Mouse (Mus musculus): ENCODE results near the gene Wsb2. TPM values are rescaled to one million over a fixed set of nuclear protein-coding genes. Genes with fewer than 3 reads are reported as not detected.
"Not testable (repeated sequence)": the region's sequence is repeated elsewhere in the genome, so short reads cannot be mapped to it uniquely, and the experiment has no call there.

Wsb2 gene
- total RNA-seq, 2 experiments from 2014 or later = 126 to 138 TPM

DNA sequence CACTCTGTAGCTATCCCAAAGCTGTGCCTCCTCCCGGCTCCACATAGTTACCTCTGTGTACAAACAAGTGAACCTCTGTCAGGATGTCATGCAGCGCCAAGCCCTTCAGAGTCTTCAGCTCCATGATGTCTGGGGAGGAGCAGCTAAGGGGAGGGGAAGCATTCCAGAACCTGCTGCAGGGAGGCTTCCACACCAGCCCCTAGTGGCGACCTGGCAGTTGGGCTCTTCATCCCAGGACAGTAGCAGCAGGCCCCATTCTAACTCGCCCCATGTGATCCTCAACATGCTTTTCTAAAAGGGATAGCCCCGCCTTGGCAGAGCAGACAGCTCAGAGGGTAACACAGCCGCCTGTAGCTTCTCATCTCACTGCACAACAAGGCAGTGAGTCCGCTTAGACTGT, 24.7 kb downstream of the Wsb2 start:
- no peak for DNase-seq (ENCODE audit: low spot score in 2 of 2)

- DNase-seq (ENCODE audit: low spot score in 2 of 2) = no peak
Observed at GRCm38 (mm10) chr5:117383198-117383597, 26.1 kb downstream of the Wsb2 start.

DNA sequence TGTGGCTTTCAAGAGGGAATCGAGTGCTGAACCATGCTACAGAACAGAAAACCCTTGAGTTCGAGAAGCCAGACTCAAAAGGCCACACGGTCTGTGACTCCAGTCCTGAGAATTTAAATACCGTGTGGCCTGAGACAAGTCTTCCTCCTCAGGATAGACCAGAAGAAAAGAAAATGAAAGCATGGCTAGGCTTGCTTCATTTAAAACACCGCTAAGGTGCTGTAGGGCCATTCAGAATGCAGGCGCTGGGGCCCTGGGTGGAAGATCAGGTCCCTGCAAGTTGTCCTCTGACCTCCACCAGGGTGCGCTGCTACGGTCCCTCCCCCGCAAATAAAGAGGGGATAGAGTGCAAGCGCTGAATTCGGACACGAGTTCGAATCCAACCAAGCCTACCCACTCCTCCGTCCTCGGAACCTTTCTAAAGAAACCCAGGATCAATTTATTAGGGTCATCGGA, 31.2 kb downstream of the Wsb2 start:
- DNase-seq (ENCODE audit: low spot score in 2 of 2) = peak; percentile 18 to 48

GRCm38 (mm10) chr5:117388877-117389276, 31.8 kb downstream of the Wsb2 start, which contains the start of gene Rfc5:
Rfc5 (minus strand) TSS chr5:117389047.
- peak; percentile 94 to 95 for DNase-seq (ENCODE audit: low spot score in 2 of 2)

GRCm38 (mm10) chr5:117390895-117391294, 33.8 kb downstream of the Wsb2 start:
- no peak for DNase-seq (ENCODE audit: low spot score in 2 of 2)

GRCm38 (mm10) chr5:117395834-117396233, 38.7 kb downstream of the Wsb2 start:
- DNase-seq (ENCODE audit: low spot score in 2 of 2) = no peak

GRCm38 (mm10) chr5:117396596-117397014, 39.5 kb downstream of the Wsb2 start:
- no peak for DNase-seq (ENCODE audit: low spot score in 2 of 2)

GRCm38 (mm10) chr5:117397371-117397770, 40.3 kb downstream of the Wsb2 start:
- DNase-seq (ENCODE audit: low spot score in 2 of 2) = no peak

DNA sequence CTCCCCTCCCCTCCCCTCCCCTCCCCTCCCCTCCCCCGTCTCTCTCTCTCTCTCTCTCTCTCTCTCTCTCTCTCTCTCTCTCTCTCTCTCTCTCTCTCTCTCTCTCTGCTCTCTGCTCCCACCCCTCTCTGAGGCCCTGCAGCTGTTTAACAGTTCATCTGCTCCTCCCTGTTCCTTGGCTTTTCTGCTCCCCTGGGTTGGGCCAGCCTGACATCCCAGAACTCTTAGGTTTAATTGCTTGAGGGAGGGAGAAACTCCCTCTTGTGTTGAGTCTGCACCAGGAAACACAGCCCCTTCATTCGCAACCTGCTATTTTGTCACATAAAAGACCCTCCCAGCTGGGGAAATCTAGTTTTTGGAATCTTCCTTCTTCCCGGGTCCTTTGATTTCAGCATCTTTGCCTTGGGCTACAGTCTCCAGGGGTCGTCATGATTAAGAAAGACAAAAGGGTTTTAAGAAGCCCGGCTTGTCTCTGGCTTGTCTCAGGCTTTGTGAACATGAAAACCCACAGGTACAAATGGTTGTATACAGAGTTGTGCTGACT, 41.0 kb downstream of the Wsb2 start:
- DNase-seq (ENCODE audit: low spot score in 2 of 2) = no peak

GRCm38 (mm10) chr5:117399281-117399680, 42.2 kb downstream of the Wsb2 start:
- DNase-seq (ENCODE audit: low spot score in 2 of 2) = no peak

GRCm38 (mm10) chr5:117403609-117404008, 46.5 kb downstream of the Wsb2 start:
- no peak for DNase-seq (ENCODE audit: low spot score in 2 of 2)

GRCm38 (mm10) chr5:117404671-117405070, 47.6 kb downstream of the Wsb2 start:
- not testable (repeated sequence) for DNase-seq (ENCODE audit: low spot score in 2 of 2)

GRCm38 (mm10) chr5:117408216-117408615, 51.1 kb downstream of the Wsb2 start:
- DNase-seq (ENCODE audit: low spot score in 2 of 2) = peak; percentile 31 to 48

DNA sequence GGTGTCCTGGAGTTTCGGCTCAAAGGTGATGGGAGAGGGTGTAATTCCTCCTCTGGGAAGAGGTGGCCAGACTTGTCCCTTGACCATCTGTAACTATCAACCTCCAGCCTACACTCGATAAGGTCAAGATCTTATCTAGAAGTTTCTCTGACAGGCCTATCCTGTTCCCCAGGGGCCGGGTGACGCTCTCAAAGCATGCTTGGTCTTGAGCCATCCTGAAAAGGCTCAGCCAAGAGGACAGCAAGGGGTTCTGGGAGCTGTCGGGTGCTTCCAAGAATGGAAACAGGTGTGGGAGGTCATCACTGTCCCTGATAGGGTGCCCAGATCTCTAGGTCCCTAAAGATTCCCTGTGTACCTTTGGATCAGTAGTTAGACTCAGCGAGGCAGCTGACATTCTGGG, 52.3 kb downstream of the Wsb2 start:
- DNase-seq (ENCODE audit: low spot score in 2 of 2) = no peak

GRCm38 (mm10) chr5:117413507-117414501, 56.7 kb downstream of the Wsb2 start, which contains the start of gene Ksr2:
Ksr2 (plus strand) TSS chr5:117414000.
- DNase-seq (ENCODE audit: low spot score in 2 of 2) = peak; percentile 20 to 25

DNA sequence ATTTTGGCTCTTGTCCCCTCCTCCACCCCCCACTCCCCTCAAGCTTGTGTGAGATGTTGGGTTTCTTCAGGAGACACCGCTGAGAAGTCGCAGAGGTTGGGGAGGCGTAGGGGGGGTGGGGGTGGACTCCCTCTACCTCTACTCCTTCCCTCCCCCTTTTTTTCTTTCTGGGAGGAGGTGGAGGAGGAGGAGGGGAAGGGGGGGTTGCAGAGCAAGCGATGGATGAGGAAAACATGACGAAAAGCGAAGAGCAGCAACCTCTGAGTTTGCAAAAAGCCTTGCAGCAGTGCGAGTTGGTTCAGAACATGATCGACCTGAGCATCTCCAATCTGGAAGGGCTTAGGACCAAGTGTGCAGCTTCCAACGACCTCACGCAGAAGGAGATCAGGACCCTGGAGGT, 57.5 kb downstream of the Wsb2 start:
- no peak for DNase-seq (ENCODE audit: low spot score in 2 of 2)

DNA sequence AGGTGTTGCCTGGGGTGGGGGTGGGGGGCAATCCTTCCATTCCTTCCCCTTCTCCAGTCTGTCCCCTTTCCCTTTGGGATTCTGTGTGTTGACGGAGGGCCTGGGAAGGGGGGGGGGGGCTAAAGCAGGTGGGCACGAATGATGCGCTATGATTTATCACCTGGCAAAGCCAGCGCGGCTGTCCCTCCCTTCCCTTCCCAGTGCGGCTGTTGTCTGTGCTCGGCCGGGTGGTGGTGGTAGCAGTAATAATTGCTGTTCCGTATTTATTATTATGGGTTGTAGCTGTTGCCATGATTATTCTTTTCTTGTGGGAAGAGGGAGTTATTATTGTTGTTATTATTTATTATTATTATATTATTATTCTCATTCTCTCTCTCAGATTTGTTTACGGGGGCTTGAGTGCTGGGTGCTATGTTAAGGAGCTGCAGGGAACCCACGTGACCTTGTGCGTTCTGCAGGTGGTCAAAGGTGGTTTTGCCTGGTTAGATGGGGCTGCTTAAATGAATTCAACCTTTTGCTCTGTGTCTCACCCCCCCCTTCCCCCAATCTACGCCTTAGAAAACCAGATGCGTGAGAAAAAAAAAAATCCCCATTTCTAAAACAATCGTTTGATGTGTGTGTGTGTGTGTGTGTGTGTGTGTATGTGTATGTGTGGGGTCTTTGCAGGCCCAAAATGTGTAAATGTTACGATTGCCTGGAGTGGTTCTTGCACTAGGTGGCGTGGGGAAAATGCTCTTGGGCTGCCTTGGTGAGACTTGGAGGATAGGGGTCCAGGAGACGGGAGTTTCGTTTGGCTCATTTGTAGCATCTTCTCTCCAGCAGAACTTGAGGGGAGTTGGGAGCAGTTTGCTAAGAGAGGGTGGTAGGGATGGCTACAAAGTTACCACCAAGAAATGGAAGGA, 58.2 kb downstream of the Wsb2 start:
- DNase-seq (ENCODE audit: low spot score in 2 of 2) = no peak

GRCm38 (mm10) chr5:117417442-117417841, 60.3 kb downstream of the Wsb2 start:
- DNase-seq (ENCODE audit: low spot score in 2 of 2) = no peak
